Mouse (Mus musculus): ENCODE results near the gene Bcar3. TPM values are rescaled to one million over a fixed set of nuclear protein-coding genes. Genes with fewer than 3 reads are reported as not detected.

The Bcar3 gene
- polyA plus RNA-seq, 1 experiment from 2014 or later = 9.1 TPM

GRCm38 (mm10) chr3:122322226-122322625, 28.3 kb downstream of the Bcar3 start:
- H3K36me3 ChIP-seq = no peaks in the 10 kb centered on the region
- H3K27me3 ChIP-seq = no peaks in the 10 kb centered on the region
- H3K9me3 ChIP-seq = no peaks in the 10 kb centered on the region
- no peak overlapping the region for H3K4me2 ChIP-seq
- H3K4me3 ChIP-seq = no peak overlapping the region
- no peak for ATAC-seq (ENCODE audit: low read depth)
- H3K4me1 ChIP-seq (replicated peaks) = peaks cover 7% of the 10 kb centered on the region; the same call in 1 of the 2 replicates
- 45% methylated on average over 9 of the region's 9 CpGs for WGBS
- H3K9ac ChIP-seq = no peak overlapping the region
- H3K27ac ChIP-seq (replicated peaks) = no peak overlapping the region

- Histone ChIP-seq H3K27ac (replicated peaks) (no peak overlapping the region), H3K9ac (no peak overlapping the region), H3K4me3 (no peak overlapping the region), H3K27me3 (no peaks in the 10 kb centered on the region), H3K4me2 (no peak overlapping the region), H3K4me1 (replicated peaks) (peaks cover 4% of the 10 kb centered on the region; the same call in 1 of the 2 replicates), H3K9me3 (no peaks in the 10 kb centered on the region), H3K36me3 (no peaks in the 10 kb centered on the region)
- 88% methylated on average over 6 of the region's 6 CpGs for WGBS
- ATAC-seq (ENCODE audit: low read depth) = no peak
These were observed 29.9 kb downstream of the Bcar3 start for GRCm38 (mm10) chr3:122323841-122324240.

GRCm38 (mm10) chr3:122324528-122324927, 30.6 kb downstream of the Bcar3 start:
- no peaks in the 10 kb centered on the region for H3K9me3 ChIP-seq
- H3K4me2 ChIP-seq = no peak overlapping the region
- 95% methylated on average over 3 of the region's 3 CpGs for WGBS
- H3K36me3 ChIP-seq = no peaks in the 10 kb centered on the region
- no peaks in the 10 kb centered on the region for H3K27me3 ChIP-seq
- no peak for ATAC-seq (ENCODE audit: low read depth)
- H3K9ac ChIP-seq = no peak overlapping the region
- no peak overlapping the region for H3K27ac ChIP-seq (replicated peaks)
- no peak overlapping the region for H3K4me3 ChIP-seq
- peaks cover 4% of the 10 kb centered on the region; the same call in 1 of the 2 replicates for H3K4me1 ChIP-seq (replicated peaks)

GRCm38 (mm10) chr3:122330484-122330883, 36.5 kb downstream of the Bcar3 start:
- 83% methylated on average over 12 of the region's 12 CpGs for WGBS
- no peaks in the 10 kb centered on the region for H3K36me3 ChIP-seq

GRCm38 (mm10) chr3:122333493-122333892, 39.6 kb downstream of the Bcar3 start:
- ATAC-seq (ENCODE audit: low read depth) = no peak
- no peaks in the 10 kb centered on the region for H3K27me3 ChIP-seq
- 13% methylated on average over 4 of the region's 4 CpGs for WGBS

More at GRCm38 (mm10) chr3:122330484-122330883, 36.5 kb downstream of the Bcar3 start:
- no peak overlapping the region for H3K4me3 ChIP-seq
- no peaks in the 10 kb centered on the region for H3K9me3 ChIP-seq
- H3K4me1 ChIP-seq (replicated peaks) = peaks cover 8% of the 10 kb centered on the region
- H3K4me2 ChIP-seq = no peak overlapping the region
- H3K9ac ChIP-seq = no peak overlapping the region
- H3K27me3 ChIP-seq = no peaks in the 10 kb centered on the region
- no peak for ATAC-seq (ENCODE audit: low read depth)
- no peak overlapping the region for H3K27ac ChIP-seq (replicated peaks)

DNA sequence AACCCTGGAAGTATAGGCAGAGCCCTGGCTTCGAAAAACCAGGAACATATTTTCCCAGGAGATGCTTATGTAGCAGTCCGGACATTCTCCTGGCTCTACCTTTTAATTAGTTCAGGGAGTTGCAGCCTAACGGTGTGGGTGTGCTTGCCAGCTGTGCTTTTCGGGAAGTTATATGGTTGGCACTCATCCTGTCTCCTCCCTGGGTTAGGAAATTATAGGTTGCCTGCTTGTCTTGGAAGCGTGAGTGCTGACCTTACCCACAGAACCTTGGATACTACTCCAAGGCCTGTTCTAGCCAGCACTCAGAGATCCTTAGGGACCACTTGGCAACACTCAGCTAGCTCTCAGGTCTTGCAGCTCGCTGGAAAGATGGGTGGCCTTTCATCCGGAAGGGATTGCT, 40.0 kb downstream of the Bcar3 start:
- Histone ChIP-seq H3K4me3 (no peak overlapping the region), H3K4me1 (replicated peaks) (peaks cover 8% of the 10 kb centered on the region), H3K27me3 (no peaks in the 10 kb centered on the region), H3K9me3 (no peaks in the 10 kb centered on the region), H3K27ac (replicated peaks) (0 out of 2 replicates have a peak overlapping the region, but pooled peaks have one; percentile 5), H3K36me3 (no peaks in the 10 kb centered on the region), H3K4me2 (no peak overlapping the region), H3K9ac (no peak overlapping the region)
- no peak for ATAC-seq (ENCODE audit: low read depth)
- 44% methylated on average over 7 of the region's 7 CpGs for WGBS

More at GRCm38 (mm10) chr3:122333493-122333892, 39.6 kb downstream of the Bcar3 start:
- H3K4me3 ChIP-seq = no peak overlapping the region
- H3K9me3 ChIP-seq = no peaks in the 10 kb centered on the region
- no peak overlapping the region for H3K27ac ChIP-seq (replicated peaks)
- H3K4me2 ChIP-seq = no peak overlapping the region
- H3K4me1 ChIP-seq (replicated peaks) = peaks cover 8% of the 10 kb centered on the region
- H3K9ac ChIP-seq = no peak overlapping the region
- H3K36me3 ChIP-seq = no peaks in the 10 kb centered on the region

- H3K27ac ChIP-seq (replicated peaks) = 0 out of 2 replicates have a peak overlapping the region, but pooled peaks have one; percentile 5
- H3K9ac ChIP-seq = no peak overlapping the region
- no peak overlapping the region for H3K4me2 ChIP-seq
- 87% methylated on average over 7 of the region's 7 CpGs for WGBS
- no peaks in the 10 kb centered on the region for H3K36me3 ChIP-seq
- H3K27me3 ChIP-seq = no peaks in the 10 kb centered on the region
- no peaks in the 10 kb centered on the region for H3K9me3 ChIP-seq
- no peak overlapping the region for H3K4me3 ChIP-seq
- no peak for ATAC-seq (ENCODE audit: low read depth)
- H3K4me1 ChIP-seq (replicated peaks) = peaks cover 8% of the 10 kb centered on the region
These were observed 40.4 kb downstream of the Bcar3 start for GRCm38 (mm10) chr3:122334375-122334774.

GRCm38 (mm10) chr3:122336030-122336429, 42.1 kb downstream of the Bcar3 start:
- H3K4me3 ChIP-seq = no peak overlapping the region
- no peak for ATAC-seq (ENCODE audit: low read depth)
- H3K36me3 ChIP-seq = no peaks in the 10 kb centered on the region
- 90% methylated on average over 4 of the region's 4 CpGs for WGBS
- H3K4me2 ChIP-seq = no peak overlapping the region
- H3K9me3 ChIP-seq = no peaks in the 10 kb centered on the region
- no peaks in the 10 kb centered on the region for H3K27me3 ChIP-seq
- H3K27ac ChIP-seq (replicated peaks) = no peak overlapping the region
- peaks cover 8% of the 10 kb centered on the region for H3K4me1 ChIP-seq (replicated peaks)
- H3K9ac ChIP-seq = no peak overlapping the region

- Histone ChIP-seq H3K27ac (replicated peaks) (no peak overlapping the region), H3K9me3 (no peaks in the 10 kb centered on the region), H3K27me3 (no peaks in the 10 kb centered on the region), H3K4me3 (no peak overlapping the region), H3K36me3 (no peaks in the 10 kb centered on the region), H3K9ac (no peak overlapping the region), H3K4me2 (no peak overlapping the region), H3K4me1 (replicated peaks) (peaks cover 8% of the 10 kb centered on the region)
- WGBS = 75% methylated on average over 5 of the region's 5 CpGs
- no peak for ATAC-seq (ENCODE audit: low read depth)
These were observed 44.1 kb downstream of the Bcar3 start for GRCm38 (mm10) chr3:122337992-122338391.

GRCm38 (mm10) chr3:122338897-122339296, 45.0 kb downstream of the Bcar3 start:
- no peaks in the 10 kb centered on the region for H3K27me3 ChIP-seq
- no peak for ATAC-seq (ENCODE audit: low read depth)
- H3K9ac ChIP-seq = no peak overlapping the region
- no peaks in the 10 kb centered on the region for H3K9me3 ChIP-seq
- no peaks in the 10 kb centered on the region for H3K36me3 ChIP-seq
- WGBS = 96% methylated on average over 7 of the region's 7 CpGs
- peaks cover 3% of the 10 kb centered on the region for H3K4me1 ChIP-seq (replicated peaks)
- no peak overlapping the region for H3K4me2 ChIP-seq
- no peak overlapping the region for H3K27ac ChIP-seq (replicated peaks)
- H3K4me3 ChIP-seq = no peak overlapping the region

- Histone ChIP-seq H3K4me1 (replicated peaks) (no peaks in the 10 kb centered on the region; the same call in 1 of the 2 replicates), H3K36me3 (no peaks in the 10 kb centered on the region), H3K27me3 (no peaks in the 10 kb centered on the region), H3K9ac (no peak overlapping the region), H3K4me3 (no peak overlapping the region), H3K9me3 (no peaks in the 10 kb centered on the region), H3K4me2 (no peak overlapping the region), H3K27ac (replicated peaks) (no peak overlapping the region)
- 61% methylated on average over 13 of the region's 13 CpGs for WGBS
- no peak for ATAC-seq (ENCODE audit: low read depth)
These were observed 46.5 kb downstream of the Bcar3 start for GRCm38 (mm10) chr3:122340135-122341068.

- H3K4me1 ChIP-seq (replicated peaks) = no peaks in the 10 kb centered on the region; the same call in 1 of the 2 replicates
- no peaks in the 10 kb centered on the region for H3K36me3 ChIP-seq
- H3K27ac ChIP-seq (replicated peaks) = no peak overlapping the region
- WGBS = 51% methylated on average over 9 of the region's 9 CpGs
- H3K4me3 ChIP-seq = no peak overlapping the region
- no peaks in the 10 kb centered on the region for H3K27me3 ChIP-seq
- no peak for ATAC-seq (ENCODE audit: low read depth)
- H3K9me3 ChIP-seq = no peaks in the 10 kb centered on the region
- H3K4me2 ChIP-seq = no peak overlapping the region
- H3K9ac ChIP-seq = no peak overlapping the region
These were observed 49.5 kb downstream of the Bcar3 start for GRCm38 (mm10) chr3:122343437-122343853.

Data from neural tube, embryonic 13.5 days (tissue).